Mouse (Mus musculus): ENCODE data around the gene Pan3.

The Pan3 gene

GRCm38 (mm10) chr5:147589814-147590213, 159.9 kb downstream of the Pan3 start:
- no peak for TF ChIP-seq GATA4 (IDR thresholded peaks at IDR 0.05; ENCODE audit: insufficient replicate concordance, low read length)

GRCm38 (mm10) chr5:147597825-147598224, 167.9 kb downstream of the Pan3 start:
- no peak for TF ChIP-seq GATA4 (IDR thresholded peaks at IDR 0.05; ENCODE audit: insufficient replicate concordance, low read length)
